Mouse (Mus musculus): Measurements from ENCODE around the gene Bcl2a1d.
"Not testable (repeated sequence)": the region's sequence is repeated elsewhere in the genome, so short reads cannot be mapped to it uniquely, and the experiment has no call there.

The Bcl2a1d gene

GRCm38 (mm10) chr9:88731728-88732127, at the start of gene Bcl2a1d:
Bcl2a1d (minus strand) TSS chr9:88731914.
- not testable (repeated sequence) for DNase-seq (ENCODE audit: low spot score)

GRCm38 (mm10) chr9:88770239-88770638, 38.5 kb upstream of the Bcl2a1d start:
- DNase-seq (ENCODE audit: low spot score), result not testable (repeated sequence)

- not testable (repeated sequence) for DNase-seq (ENCODE audit: low spot score)
Measured at GRCm38 (mm10) chr9:88769470-88769869, 37.8 kb upstream of the Bcl2a1d start.

GRCm38 (mm10) chr9:88746687-88747086, 15.0 kb upstream of the Bcl2a1d start:
- not testable (repeated sequence) for DNase-seq (ENCODE audit: low spot score)

GRCm38 (mm10) chr9:88746046-88746445, 14.3 kb upstream of the Bcl2a1d start:
- not testable (repeated sequence) for DNase-seq (ENCODE audit: low spot score)

GRCm38 (mm10) chr9:88735289-88735688, 3.6 kb upstream of the Bcl2a1d start:
- DNase-seq (ENCODE audit: low spot score), result not testable (repeated sequence)

- DNase-seq (ENCODE audit: low spot score), result not testable (repeated sequence)
Measured at GRCm38 (mm10) chr9:88733182-88733581, 1.5 kb upstream of the Bcl2a1d start.

- not testable (repeated sequence) for DNase-seq (ENCODE audit: low spot score)
Measured at GRCm38 (mm10) chr9:88732334-88732733, 620 bp upstream of the Bcl2a1d start.

GRCm38 (mm10) chr9:88728311-88728710, 3.4 kb downstream of the Bcl2a1d start:
- DNase-seq (ENCODE audit: low spot score), result not testable (repeated sequence)

GRCm38 (mm10) chr9:88721628-88722027, 10.1 kb downstream of the Bcl2a1d start:
- DNase-seq (ENCODE audit: low spot score), result not testable (repeated sequence)

- DNase-seq (ENCODE audit: low spot score), result peak; percentile 16
Measured at GRCm38 (mm10) chr9:88719989-88720537, 11.7 kb downstream of the Bcl2a1d start, which contains the start of gene Mthfsl. Mthfsl (minus strand) TSS chr9:88720296.

GRCm38 (mm10) chr9:88719073-88719921, 12.4 kb downstream of the Bcl2a1d start:
- peak; percentile 32 for DNase-seq (ENCODE audit: low spot score)

GRCm38 (mm10) chr9:88718593-88718992, 13.1 kb downstream of the Bcl2a1d start:
- not testable (repeated sequence) for DNase-seq (ENCODE audit: low spot score)

- peak; percentile 19 for DNase-seq (ENCODE audit: low spot score)
Measured at GRCm38 (mm10) chr9:88718140-88718539, 13.6 kb downstream of the Bcl2a1d start.

GRCm38 (mm10) chr9:88714515-88714914, 17.2 kb downstream of the Bcl2a1d start:
- DNase-seq (ENCODE audit: low spot score), result not testable (repeated sequence)

- not testable (repeated sequence) for DNase-seq (ENCODE audit: low spot score)
Measured at GRCm38 (mm10) chr9:88712164-88712749, 19.5 kb downstream of the Bcl2a1d start.

- not testable (repeated sequence) for DNase-seq (ENCODE audit: low spot score)
Measured at GRCm38 (mm10) chr9:88710910-88711438, 20.7 kb downstream of the Bcl2a1d start.

- DNase-seq (ENCODE audit: low spot score), result not testable (repeated sequence)
Measured at GRCm38 (mm10) chr9:88710439-88710838, 21.3 kb downstream of the Bcl2a1d start.

GRCm38 (mm10) chr9:88709794-88710193, 21.9 kb downstream of the Bcl2a1d start:
- DNase-seq (ENCODE audit: low spot score), result not testable (repeated sequence)

- DNase-seq (ENCODE audit: low spot score), result no peak
Measured at GRCm38 (mm10) chr9:88709304-88709703, 22.4 kb downstream of the Bcl2a1d start.

- DNase-seq (ENCODE audit: low spot score), result no peak
Measured at GRCm38 (mm10) chr9:88706700-88707099, 25.0 kb downstream of the Bcl2a1d start.

- DNase-seq (ENCODE audit: low spot score), result not testable (repeated sequence)
Measured at GRCm38 (mm10) chr9:88705157-88705556, 26.6 kb downstream of the Bcl2a1d start.
